Mouse (Mus musculus) forebrain, embryonic 15.5 days (tissue): ENCODE data around the gene Gpr142. TPM values are rescaled to one million over a fixed set of nuclear protein-coding genes. Genes with fewer than 3 reads are reported as not detected.

ENCODE experiments used
- ATAC-seq: fragments of 200-750 bp; cut with Nextera tagmentation; replicated peaks from 2 replicates; pipeline ENCODE4 v1.8.0; 2017; ENCODE audit warnings: mild to moderate bottlenecking, moderate TSS enrichment, moderate library complexity
- H3K27ac ChIP-seq: fragments of 300-500 bp; sonication (generic); replicated peaks from 2 replicates; pipeline ENCODE4 v1.5.1; 2015; ENCODE audit warnings: mild to moderate bottlenecking, inconsistent platforms
- H3K27me3 ChIP-seq: fragments of 300-500 bp; sonication (generic); 2 replicates; pipeline ENCODE4 v1.6.1; 2015; ENCODE audit warnings: inconsistent platforms
- H3K36me3 ChIP-seq: fragments of 300-500 bp; sonication (generic); 2 replicates; pipeline ENCODE4 v1.6.1; 2015; ENCODE audit warnings: mild to moderate bottlenecking, inconsistent platforms
- H3K4me1 ChIP-seq: fragments of 300-500 bp; sonication (generic); 2 replicates; pipeline ENCODE4 v1.6.1; 2015; ENCODE audit warnings: inconsistent platforms
- H3K4me2 ChIP-seq: fragments of 300-500 bp; sonication (generic); replicated peaks from 2 replicates; pipeline ENCODE4 v1.6.1; 2015; ENCODE audit warnings: mild to moderate bottlenecking, inconsistent platforms
- H3K4me3 ChIP-seq: fragments of 300-500 bp; sonication (generic); 2 replicates; pipeline ENCODE4 v1.5.1; 2015; ENCODE audit warnings: mild to moderate bottlenecking, inconsistent platforms
- H3K9ac ChIP-seq: fragments of 300-500 bp; sonication (generic); replicated peaks from 2 replicates; pipeline ENCODE4 v1.6.1; 2015; ENCODE audit warnings: mild to moderate bottlenecking, inconsistent platforms
- H3K9me3 ChIP-seq: fragments of 300-500 bp; sonication (generic); 2 replicates; pipeline ENCODE4 v1.6.1; 2016; ENCODE audit warnings: inconsistent platforms
- WGBS: fragments of 180-500 bp; shearing (Covaris S2); methylation state at CpG from one replicate; pipeline ENCODE4 v1.1.7; 2015; ENCODE audit warnings: mixed read lengths; 5-methylcytosine and 5-hydroxymethylcytosine counted together
- polyA plus RNA-seq: library from polyadenylated mRNA; unstranded; fragments of >200 nt; fragmentation: Nextera tagmentation; extraction: Ambion mirVana; gene quantifications from 2 replicates; pipeline ENCODE4 v1.2.1, GENCODE M21; 2015

Gpr142 gene
- polyA plus RNA-seq, 1 experiment from 2014 or later, result not detected

DNA sequence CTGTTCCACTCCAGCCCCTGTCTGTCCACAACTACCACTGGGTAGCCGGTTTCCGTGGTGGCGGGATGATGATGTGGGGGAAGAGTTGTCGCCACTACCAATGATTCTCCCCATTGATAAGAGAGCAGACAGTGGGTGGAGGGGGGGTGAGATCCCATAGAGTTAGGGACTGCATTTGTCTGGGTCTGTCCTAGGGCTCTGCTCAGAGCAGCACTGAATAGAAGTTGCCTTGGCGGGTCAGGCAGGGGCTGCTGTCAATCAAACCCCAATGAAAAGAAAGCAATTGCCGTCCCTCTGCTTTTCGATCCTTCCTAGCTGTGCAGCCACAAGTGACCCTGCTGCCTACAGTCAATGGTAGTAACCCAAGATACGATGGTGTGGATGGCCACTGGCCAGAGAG, 5.3 kb downstream of the Gpr142 start:
- Histone ChIP-seq H3K4me2 (no peak overlapping the region), H3K27me3 (no peaks in the 10 kb centered on the region), H3K9ac (no peak overlapping the region), H3K4me3 (no peak overlapping the region), H3K9me3 (no peaks in the 10 kb centered on the region), H3K27ac (no peak overlapping the region), H3K4me1 (peaks cover 15% of the 10 kb centered on the region), H3K36me3 (no peaks in the 10 kb centered on the region)
- ATAC-seq, result no peak
- 17% methylated on average over 8 of the region's 8 CpGs for WGBS

DNA sequence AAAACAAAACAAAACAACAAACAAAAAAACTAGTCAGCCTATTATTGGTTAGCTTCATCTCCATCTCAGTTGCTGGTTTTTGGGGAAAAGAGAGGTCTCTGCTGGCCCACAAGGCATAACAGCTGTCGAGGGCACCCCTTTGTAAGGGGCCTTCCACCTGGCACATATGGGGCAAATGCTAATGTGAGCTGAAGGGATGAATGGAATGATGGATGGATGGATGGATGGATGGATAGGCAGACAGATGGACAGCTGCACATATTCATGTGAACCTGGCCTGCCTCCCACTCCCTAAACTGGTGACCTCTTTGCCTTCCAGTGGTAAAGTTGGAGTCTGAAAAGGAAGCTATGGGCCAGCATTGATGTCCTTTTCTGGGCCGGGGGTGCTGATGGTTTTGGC, 8.3 kb downstream of the Gpr142 start:
- peak overlapping the region; percentile 3 for H3K27ac ChIP-seq
- no peaks in the 10 kb centered on the region for H3K27me3 ChIP-seq
- H3K9me3 ChIP-seq, result no peaks in the 10 kb centered on the region
- no peaks in the 10 kb centered on the region for H3K36me3 ChIP-seq
- H3K4me1 ChIP-seq, result peaks cover 15% of the 10 kb centered on the region
- no peak overlapping the region for H3K4me3 ChIP-seq
- WGBS, result 34% methylated on average over 2 of the region's 2 CpGs
- no peak overlapping the region for H3K9ac ChIP-seq
- H3K4me2 ChIP-seq, result no peak overlapping the region
- no peak for ATAC-seq

DNA sequence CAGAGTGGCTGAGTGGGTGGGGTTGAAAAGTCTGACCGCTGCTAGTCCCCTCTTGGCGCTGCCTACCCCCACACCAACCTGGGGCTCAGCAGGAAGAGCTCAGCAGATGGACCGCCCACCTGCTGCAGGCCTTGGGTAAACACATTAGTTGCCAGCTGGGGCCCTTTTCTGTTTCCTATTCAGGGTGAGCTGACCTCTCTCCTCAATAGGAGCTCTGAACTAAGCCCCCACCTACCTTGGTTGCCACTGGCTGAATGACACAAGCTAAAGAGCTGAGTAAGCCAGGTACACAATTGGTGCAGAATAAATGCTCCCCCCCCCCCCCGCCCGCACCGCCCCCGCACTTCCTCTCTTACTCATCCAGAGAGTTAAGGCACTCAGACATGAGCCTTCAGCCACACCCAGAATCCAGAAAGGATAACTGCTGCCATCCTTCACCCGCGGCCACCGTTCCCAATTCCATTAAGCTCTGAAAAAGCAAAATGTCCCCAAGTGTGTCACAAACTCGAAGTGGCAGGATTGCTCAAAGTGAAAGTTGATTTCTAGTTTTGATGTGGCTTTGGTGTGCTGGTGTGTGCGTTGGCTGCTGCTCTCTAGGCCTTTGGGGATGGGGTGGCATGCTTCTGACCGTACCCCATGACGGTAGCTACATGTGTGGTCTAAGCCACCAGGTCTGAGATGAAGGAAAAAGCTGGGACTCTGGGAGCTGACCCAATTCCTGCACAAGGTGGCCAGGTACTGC, 9.1 kb downstream of the Gpr142 start:
- Histone ChIP-seq H3K36me3 (no peaks in the 10 kb centered on the region), H3K4me3 (no peak overlapping the region), H3K9me3 (no peaks in the 10 kb centered on the region), H3K4me1 (peaks cover 14% of the 10 kb centered on the region), H3K4me2 (no peak overlapping the region), H3K27me3 (no peaks in the 10 kb centered on the region), H3K27ac (peak overlapping the region; percentile 3), H3K9ac (no peak overlapping the region)
- ATAC-seq, result no peak
- 23% methylated on average over 14 of the region's 14 CpGs for WGBS

DNA sequence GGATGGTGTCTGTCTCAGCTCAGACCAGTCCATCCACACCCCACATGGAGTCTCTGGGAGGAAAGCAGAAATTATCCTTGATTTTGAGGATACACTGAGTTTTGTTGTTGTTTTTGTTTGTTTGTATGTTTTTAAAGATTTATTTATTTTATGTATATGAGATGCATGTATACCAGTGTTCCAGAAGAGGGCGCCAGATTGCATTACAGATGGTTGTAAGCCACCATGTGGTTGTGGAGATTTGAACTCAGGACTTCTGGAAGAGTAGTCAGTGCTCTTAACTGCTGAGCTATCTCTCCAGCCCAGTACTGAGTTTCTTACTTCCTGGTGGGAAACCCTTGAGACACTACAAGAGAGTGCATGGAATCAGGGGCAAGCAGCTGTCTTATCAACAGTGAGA, 10.6 kb downstream of the Gpr142 start:
- 85% methylated on average over 1 of the region's 1 CpGs for WGBS
- Histone ChIP-seq H3K4me2 (no peak overlapping the region), H3K36me3 (no peaks in the 10 kb centered on the region), H3K9me3 (no peaks in the 10 kb centered on the region), H3K4me3 (no peak overlapping the region), H3K4me1 (peaks cover 9% of the 10 kb centered on the region), H3K27me3 (no peaks in the 10 kb centered on the region), H3K9ac (no peak overlapping the region), H3K27ac (no peak overlapping the region)
- no peak for ATAC-seq

DNA sequence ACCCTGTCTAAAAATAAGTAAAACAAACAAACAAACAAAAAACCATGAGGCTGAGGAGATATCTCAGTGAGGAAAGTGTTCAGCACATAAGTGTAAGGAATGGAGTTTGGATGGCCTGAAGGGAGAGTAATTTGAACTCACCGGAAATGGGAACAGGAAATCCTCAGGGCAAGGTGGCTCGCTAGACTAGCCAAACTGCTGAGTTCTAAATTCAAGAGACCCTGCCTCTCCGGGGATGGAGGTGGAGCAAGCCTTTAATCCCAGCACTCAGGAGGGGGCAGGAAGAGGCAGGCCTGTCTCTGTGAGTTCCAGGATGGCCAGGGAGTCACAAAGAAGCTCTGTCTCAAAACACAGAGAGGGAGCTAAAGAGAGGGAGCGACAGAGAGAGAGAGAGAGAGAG, 11.6 kb downstream of the Gpr142 start:
- H3K27ac ChIP-seq, result no peak overlapping the region
- WGBS, result 30% methylated on average over 4 of the region's 4 CpGs
- H3K36me3 ChIP-seq, result no peaks in the 10 kb centered on the region
- peaks cover 9% of the 10 kb centered on the region for H3K4me1 ChIP-seq
- no peak overlapping the region for H3K4me3 ChIP-seq
- ATAC-seq, result no peak
- H3K9ac ChIP-seq, result no peak overlapping the region
- H3K27me3 ChIP-seq, result no peaks in the 10 kb centered on the region
- no peak overlapping the region for H3K4me2 ChIP-seq
- H3K9me3 ChIP-seq, result no peaks in the 10 kb centered on the region

DNA sequence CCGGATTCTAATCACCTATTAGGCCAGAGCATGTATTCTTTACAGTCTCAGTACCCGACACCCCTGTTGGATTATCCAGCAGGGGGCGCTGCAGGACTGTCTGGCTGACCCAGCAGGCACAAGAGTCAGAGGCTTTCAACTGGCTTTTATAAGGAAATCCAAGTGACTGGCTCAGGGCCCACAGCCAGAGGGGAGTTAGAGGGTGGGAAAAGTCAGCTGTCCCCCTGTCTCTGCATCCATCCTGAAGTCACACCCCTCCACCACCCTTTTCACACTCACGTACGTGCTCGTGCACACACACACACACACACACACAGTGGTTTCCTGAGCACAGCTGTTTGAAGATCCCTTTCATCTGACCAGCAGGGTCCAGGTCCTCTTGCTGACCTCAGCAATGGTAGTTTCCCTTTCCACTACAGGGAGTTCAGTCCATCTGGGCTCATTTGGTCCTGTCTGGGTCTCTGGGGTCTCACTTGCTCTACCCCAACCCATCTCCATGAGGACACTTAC, 14.1 kb downstream of the Gpr142 start:
- 16% methylated on average over 6 of the region's 6 CpGs for WGBS
- Histone ChIP-seq H3K27ac (no peak overlapping the region), H3K27me3 (no peaks in the 10 kb centered on the region), H3K9me3 (no peaks in the 10 kb centered on the region), H3K4me1 (peaks cover under 1% of the 10 kb centered on the region; the same call in 1 of the 2 replicates), H3K9ac (no peak overlapping the region), H3K4me2 (no peak overlapping the region), H3K36me3 (no peaks in the 10 kb centered on the region), H3K4me3 (no peak overlapping the region)
- peak; percentile 61 for ATAC-seq

DNA sequence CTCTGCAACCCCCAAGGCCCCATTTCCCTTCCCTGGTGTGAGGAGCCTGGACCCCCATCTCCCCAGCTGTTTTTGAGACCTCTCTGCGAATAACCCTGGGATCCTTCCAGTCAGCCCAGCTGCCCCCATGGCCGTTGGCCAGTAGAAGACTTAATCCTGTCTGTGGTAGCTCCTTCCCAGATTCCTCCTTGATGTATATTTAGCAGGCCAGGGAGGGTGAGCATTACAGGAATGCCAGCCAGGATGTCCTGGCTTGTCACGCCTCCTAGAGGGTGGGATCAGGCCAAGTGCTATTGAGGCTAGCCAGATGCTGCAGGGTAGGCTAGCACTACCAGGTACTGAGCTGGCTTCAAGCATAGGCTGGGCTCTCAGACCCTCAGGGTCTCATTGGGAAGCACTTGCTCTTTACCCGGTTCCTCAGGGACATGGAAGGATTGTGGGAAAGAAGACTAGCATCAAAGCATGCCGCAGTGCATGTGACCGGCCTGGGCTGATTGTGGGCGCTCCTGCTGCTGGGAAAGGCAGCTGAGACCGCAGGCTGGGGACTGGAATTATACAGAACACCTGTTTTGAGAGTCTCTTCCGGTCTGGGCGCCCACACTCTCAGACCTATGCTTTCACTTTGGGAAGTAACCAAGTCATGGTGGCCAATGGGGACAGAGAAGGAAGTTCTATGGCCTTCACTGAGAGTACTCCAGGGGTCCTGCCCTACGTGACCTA, 16.3 kb downstream of the Gpr142 start:
- Histone ChIP-seq H3K9ac (no peak overlapping the region), H3K4me3 (no peak overlapping the region), H3K4me1 (no peaks in the 10 kb centered on the region; the same call in 1 of the 2 replicates), H3K9me3 (no peaks in the 10 kb centered on the region), H3K36me3 (no peaks in the 10 kb centered on the region), H3K27me3 (no peaks in the 10 kb centered on the region), H3K27ac (no peak overlapping the region), H3K4me2 (no peak overlapping the region)
- 81% methylated on average over 11 of the region's 11 CpGs for WGBS
- no peak for ATAC-seq

DNA sequence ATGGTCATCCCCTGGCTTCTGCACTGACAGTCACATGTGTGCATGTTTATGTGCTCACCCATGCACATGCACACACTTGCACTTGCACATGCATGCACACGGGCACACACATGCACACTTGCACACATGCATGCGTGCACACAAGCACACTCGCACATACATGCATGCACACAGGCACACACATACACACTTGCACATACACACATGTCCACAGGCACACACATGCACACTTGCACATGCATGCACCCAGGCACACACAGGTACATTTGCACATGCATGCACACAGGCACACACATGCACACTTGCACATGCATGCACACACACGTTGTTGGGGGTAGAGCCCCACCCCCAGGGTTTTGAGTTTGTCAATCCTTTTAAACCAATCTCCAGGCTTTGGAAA, 18.2 kb downstream of the Gpr142 start:
- H3K9ac ChIP-seq, result no peak overlapping the region
- no peak overlapping the region for H3K4me2 ChIP-seq
- no peaks in the 10 kb centered on the region for H3K27me3 ChIP-seq
- H3K4me3 ChIP-seq, result no peak overlapping the region
- H3K27ac ChIP-seq, result no peak overlapping the region
- H3K36me3 ChIP-seq, result no peaks in the 10 kb centered on the region
- ATAC-seq, result no peak
- WGBS, result 87% methylated on average over 4 of the region's 4 CpGs
- no peaks in the 10 kb centered on the region; the same call in 1 of the 2 replicates for H3K4me1 ChIP-seq
- no peaks in the 10 kb centered on the region for H3K9me3 ChIP-seq

DNA sequence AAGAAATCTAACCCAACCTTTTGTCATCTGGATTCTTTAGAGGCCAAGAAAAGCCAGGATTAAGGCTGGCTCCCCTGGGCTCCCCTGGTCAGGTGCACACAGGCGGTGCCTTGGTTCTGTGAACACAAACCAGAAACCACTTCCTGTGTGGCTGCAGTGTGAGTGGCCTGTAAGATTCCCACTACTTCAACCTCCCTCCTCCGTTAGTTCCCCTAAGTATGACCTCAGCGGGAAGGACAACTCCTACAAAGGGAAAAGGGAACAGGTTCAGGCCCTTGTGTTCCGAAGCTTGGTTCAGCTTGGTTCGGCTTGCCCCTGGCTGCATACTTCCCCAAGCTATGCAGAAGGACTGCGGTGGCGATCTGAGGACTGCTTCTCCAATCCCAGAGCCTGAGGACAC, 19.5 kb downstream of the Gpr142 start:
- WGBS, result 92% methylated on average over 7 of the region's 7 CpGs
- H3K9me3 ChIP-seq, result no peaks in the 10 kb centered on the region
- H3K27ac ChIP-seq, result no peak overlapping the region
- ATAC-seq, result no peak
- H3K36me3 ChIP-seq, result no peaks in the 10 kb centered on the region
- H3K27me3 ChIP-seq, result no peaks in the 10 kb centered on the region
- H3K4me3 ChIP-seq, result no peak overlapping the region
- H3K4me2 ChIP-seq, result no peak overlapping the region
- H3K4me1 ChIP-seq, result peaks cover 10% of the 10 kb centered on the region
- H3K9ac ChIP-seq, result no peak overlapping the region

DNA sequence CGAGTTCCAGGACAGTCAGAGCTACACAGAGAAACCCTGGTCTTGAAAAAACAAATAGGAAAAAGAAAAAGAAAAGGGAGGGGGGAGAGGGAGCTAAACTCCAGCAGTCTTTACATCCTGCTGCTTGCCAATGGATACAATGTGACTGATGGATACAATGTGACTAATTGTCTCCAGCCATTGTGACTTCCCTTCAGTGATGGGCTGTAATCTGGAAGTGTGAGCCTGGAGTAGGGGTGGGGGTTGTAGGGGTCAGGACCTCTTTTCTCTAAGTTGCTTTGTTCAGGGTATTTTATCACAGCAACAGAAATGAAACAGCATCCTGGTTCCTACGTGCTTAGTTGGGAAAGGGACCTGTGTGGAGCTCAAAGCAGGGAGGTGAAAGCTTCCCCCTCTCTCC, 20.4 kb downstream of the Gpr142 start:
- 26% methylated on average over 2 of the region's 2 CpGs for WGBS
- no peak for ATAC-seq
- peaks cover 18% of the 10 kb centered on the region for H3K4me1 ChIP-seq

DNA sequence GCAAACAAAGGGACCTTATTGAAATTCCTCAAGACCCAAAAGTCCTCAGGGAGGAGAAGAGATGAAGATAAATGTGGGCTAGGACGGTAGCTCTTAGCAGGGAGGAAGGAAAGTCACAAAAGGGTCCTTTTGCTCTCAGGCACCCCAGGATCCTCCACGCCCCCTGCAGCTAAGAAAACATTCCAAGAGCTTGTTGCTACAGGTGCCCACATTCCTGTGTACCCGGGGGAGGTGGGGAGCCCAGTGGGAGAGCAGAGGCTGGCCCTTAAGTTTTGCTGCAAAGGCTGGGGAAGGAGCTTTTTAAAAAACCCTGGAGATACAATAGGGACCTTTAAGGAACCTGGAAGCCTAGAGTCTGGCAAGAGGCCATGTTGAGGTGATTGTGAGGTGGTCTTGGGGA, 21.7 kb downstream of the Gpr142 start:
- Histone ChIP-seq H3K4me2 (no peak overlapping the region), H3K9me3 (no peaks in the 10 kb centered on the region), H3K4me1 (peaks cover 18% of the 10 kb centered on the region), H3K36me3 (no peaks in the 10 kb centered on the region), H3K27ac (no peak overlapping the region), H3K9ac (no peak overlapping the region), H3K27me3 (no peaks in the 10 kb centered on the region), H3K4me3 (no peak overlapping the region)
- ATAC-seq, result no peak
- WGBS, result 50% methylated on average over 3 of the region's 3 CpGs

More for the DNA sequence above, 20.4 kb downstream of the Gpr142 start:
- Histone ChIP-seq H3K27ac (no peak overlapping the region), H3K36me3 (no peaks in the 10 kb centered on the region), H3K27me3 (no peaks in the 10 kb centered on the region), H3K4me3 (no peak overlapping the region), H3K9me3 (no peaks in the 10 kb centered on the region), H3K9ac (no peak overlapping the region), H3K4me2 (no peak overlapping the region)

DNA sequence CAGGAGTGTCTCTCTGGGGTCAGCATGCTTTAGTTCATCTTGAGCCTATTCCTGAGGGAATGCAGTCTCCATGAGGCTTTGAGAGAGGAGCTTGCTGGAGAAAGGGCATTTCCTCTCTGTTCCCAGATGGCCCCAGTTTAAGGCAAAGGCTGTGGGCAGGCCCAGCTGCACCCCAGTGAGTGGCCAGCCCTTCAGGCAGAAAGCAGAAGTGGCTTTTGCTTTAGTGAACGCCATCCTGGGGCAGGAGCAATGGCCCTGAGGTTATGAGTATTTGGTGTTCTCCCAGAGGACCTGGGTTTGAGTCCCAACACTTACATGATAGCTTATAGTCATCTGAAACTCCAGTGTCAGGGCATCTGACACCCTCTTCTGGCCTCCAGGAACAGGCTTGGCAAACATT, 22.6 kb downstream of the Gpr142 start:
- no peak for ATAC-seq
- 79% methylated on average over 1 of the region's 1 CpGs for WGBS
- no peak overlapping the region for H3K27ac ChIP-seq
- H3K4me1 ChIP-seq, result peaks cover 18% of the 10 kb centered on the region
- H3K36me3 ChIP-seq, result no peaks in the 10 kb centered on the region
- H3K4me2 ChIP-seq, result no peak overlapping the region
- H3K27me3 ChIP-seq, result no peaks in the 10 kb centered on the region
- H3K9me3 ChIP-seq, result no peaks in the 10 kb centered on the region
- H3K9ac ChIP-seq, result no peak overlapping the region
- H3K4me3 ChIP-seq, result no peak overlapping the region
